Mouse (Mus musculus) kidney, postnatal 0 days (tissue): ENCODE data around the gene Ibtk. TPM values are rescaled to one million over a fixed set of nuclear protein-coding genes. Genes with fewer than 3 reads are reported as not detected.
A peak's percentile ranks its signal among the peaks of the same experiment; 100 is the strongest.

Source experiments
- ATAC-seq: fragments of 200-750 bp; cut with Nextera tagmentation; replicated peaks from 2 replicates; pipeline ENCODE4 v1.8.0; 2017; ENCODE audit warnings: low read depth, moderate number of reproducible peaks, moderate TSS enrichment, moderate library complexity; ENCODE audit not compliant: low FRiP score
- DNase-seq: peaks from one replicate; pipeline ENCODE4 v3.0.0-alpha.2; 2016; ENCODE audit warnings: low spot score
- H3K27ac ChIP-seq: fragments of 300-500 bp; sonication (generic); 2 replicates; pipeline ENCODE4 v1.5.1; 2014; ENCODE audit warnings: mild to moderate bottlenecking
- H3K27me3 ChIP-seq: fragments of 300-500 bp; sonication (generic); 2 replicates; pipeline ENCODE4 v1.6.1; 2014; ENCODE audit warnings: low read length, mixed read lengths; ENCODE audit not compliant: insufficient read depth
- H3K36me3 ChIP-seq: fragments of 300-500 bp; sonication (generic); 2 replicates; pipeline ENCODE4 v1.6.1; 2014; ENCODE audit warnings: low read length, mixed read lengths; ENCODE audit not compliant: insufficient read depth
- H3K4me1 ChIP-seq: fragments of 300-500 bp; sonication (generic); replicated peaks from 2 replicates; pipeline ENCODE4 v1.6.1; 2014; ENCODE audit warnings: antibody characterized with exemption, low read length, mixed read lengths; ENCODE audit not compliant: insufficient read depth
- H3K4me2 ChIP-seq: fragments of 300-500 bp; sonication (generic); 2 replicates; pipeline ENCODE4 v1.6.1; 2014; ENCODE audit warnings: mild to moderate bottlenecking, low read length, moderate library complexity, mixed read lengths
- H3K4me3 ChIP-seq: fragments of 300-500 bp; sonication (generic); replicated peaks from 2 replicates; pipeline ENCODE4 v1.5.1; 2014; ENCODE audit warnings: low read depth, low read length
- H3K9ac ChIP-seq: fragments of 300-500 bp; sonication (generic); 2 replicates; pipeline ENCODE4 v1.6.1; 2014; ENCODE audit warnings: low read depth, low read length
- H3K9me3 ChIP-seq: fragments of 300-500 bp; sonication (generic); replicated peaks from 2 replicates; pipeline ENCODE4 v1.6.1; 2016; ENCODE audit warnings: low read length, inconsistent platforms, mixed read lengths
- CTCF ChIP-seq: IDR thresholded peaks from 2 replicates; pipeline ENCODE4 v1.5.1; 2016; ENCODE audit warnings: antibody characterized with exemption, low read depth, mild to moderate bottlenecking, moderate library complexity
- WGBS: fragments of 180-500 bp; shearing (Covaris S2); extraction: QIAGEN DNeasy Blood & Tissue Kit; methylation state at CpG from one replicate; pipeline ENCODE4 v1.1.7; 2014; 5-methylcytosine and 5-hydroxymethylcytosine counted together
- polyA plus RNA-seq: library from polyadenylated mRNA; unstranded; fragments of >200 nt; fragmentation: Nextera tagmentation; extraction: Ambion mirVana; gene quantifications from 2 replicates; pipeline ENCODE4 v1.2.1, GENCODE M21; 2015

The Ibtk gene
- polyA plus RNA-seq, 1 experiment from 2014 or later = 20.0 TPM

DNA sequence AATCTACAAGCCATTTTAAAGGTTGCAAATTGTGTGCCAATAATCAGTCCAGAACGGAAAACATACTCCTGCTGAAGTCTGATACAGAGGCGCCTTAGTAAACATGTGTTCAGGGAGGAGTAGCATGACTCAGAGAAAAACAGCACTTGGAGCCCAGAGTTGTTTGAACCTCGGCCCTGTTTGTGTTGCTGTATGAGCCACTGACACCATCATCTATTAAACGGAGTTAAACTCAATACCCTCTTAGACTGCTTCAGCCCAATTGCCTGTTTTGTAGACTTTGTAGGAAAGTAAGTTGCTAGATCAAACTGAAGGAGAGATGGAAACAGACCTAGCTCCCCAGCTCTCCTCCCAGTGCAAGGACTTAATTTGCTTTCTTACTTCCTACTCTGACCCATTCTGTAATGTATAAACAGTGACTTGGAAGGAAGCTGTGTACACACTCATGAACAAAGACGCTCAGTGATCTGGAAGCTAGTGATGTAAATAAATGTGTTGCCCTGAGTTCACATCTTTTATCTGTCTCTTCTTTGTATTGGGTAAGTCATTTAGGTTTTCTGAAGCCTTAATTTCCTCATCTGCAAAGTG is 882 bp upstream of the Ibtk start:
- peak overlapping the region; percentile 99 for H3K27ac ChIP-seq
- peak overlapping the region; percentile 91 for H3K4me3 ChIP-seq
- TF ChIP-seq CTCF = no peak
- WGBS = 18% methylated on average over 5 of the region's 5 CpGs
- ATAC-seq (0 out of 2 replicates have a peak, but pooled peaks have one; percentile 3), DNase-seq (peak; percentile 69)
- H3K27me3 ChIP-seq = no peaks in the 10 kb centered on the region
- peak overlapping the region; percentile 96; the same call in 1 of the 2 replicates for H3K9ac ChIP-seq
- no peaks in the 10 kb centered on the region for H3K4me1 ChIP-seq
- H3K4me2 ChIP-seq = peak overlapping the region; percentile 69
- no peaks in the 10 kb centered on the region for H3K36me3 ChIP-seq
- H3K9me3 ChIP-seq = no peaks in the 10 kb centered on the region

DNA sequence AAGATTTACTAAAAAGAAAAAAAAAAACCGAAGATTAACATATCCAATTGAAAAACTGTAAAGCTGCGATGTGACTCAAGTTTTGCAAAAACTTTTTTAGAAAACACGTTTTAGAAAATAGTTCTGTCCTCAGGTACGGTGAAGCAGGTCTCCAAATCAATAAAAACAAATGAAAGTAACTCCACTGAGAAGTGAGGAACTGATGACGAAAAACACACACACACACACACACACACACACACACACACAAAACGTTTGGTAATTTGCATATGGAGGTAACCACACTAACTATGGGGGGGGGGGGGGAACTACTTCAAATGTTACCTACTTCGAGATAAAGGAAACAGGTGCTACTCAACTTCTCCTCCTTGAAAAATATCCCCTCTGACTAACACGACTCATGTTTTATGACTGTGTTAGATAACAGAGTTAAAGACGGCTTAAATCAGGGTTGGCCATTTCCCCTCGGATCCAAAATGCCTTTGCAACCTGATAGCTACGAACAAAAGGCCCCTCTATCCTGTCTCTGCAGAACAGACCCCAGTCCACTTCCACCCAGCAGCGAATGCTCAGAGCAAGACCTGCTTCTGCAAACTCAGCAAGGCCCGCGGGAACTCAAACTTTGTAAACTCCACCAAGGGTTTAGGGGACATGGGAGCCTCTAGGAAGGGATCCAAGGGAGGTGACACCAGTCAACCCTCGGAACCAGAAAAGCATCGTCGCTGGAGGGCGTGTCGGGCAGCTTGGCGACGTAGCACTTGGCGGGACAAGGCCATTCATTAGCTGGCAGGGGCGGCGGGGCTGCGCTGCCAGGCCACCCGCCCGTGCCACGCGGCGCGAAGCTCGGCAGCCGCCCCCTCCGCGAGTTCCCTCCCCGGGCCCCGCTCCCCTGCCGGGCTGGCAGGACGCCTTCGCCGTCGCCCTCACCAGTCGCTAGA is 661 bp downstream of the Ibtk start:
- Histone ChIP-seq H3K36me3 (no peaks in the 10 kb centered on the region), H3K27me3 (no peaks in the 10 kb centered on the region)
- 1% methylated on average over 43 of the region's 43 CpGs for WGBS

DNA sequence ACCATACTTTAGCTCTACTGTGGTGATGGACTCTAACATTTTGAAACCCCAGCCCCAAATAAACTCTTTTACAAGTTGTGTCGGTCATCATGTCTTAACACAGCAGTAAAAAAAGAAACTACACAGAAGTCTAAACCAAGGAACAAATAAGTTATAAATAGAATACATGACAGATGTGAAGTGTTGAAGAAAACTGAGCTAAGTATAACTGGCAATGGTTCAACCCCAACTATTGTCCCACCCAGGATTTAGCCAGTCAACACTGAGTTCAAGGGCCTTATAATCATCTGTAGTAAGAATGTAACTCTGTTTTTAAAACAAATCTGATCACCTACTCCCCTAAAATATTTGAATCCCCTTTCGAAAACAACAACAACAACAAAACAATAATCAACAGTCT is 3.6 kb downstream of the Ibtk start:
- no peak overlapping the region for H3K27ac ChIP-seq
- no peak for DNase-seq
- WGBS = 83% methylated on average over 2 of the region's 2 CpGs
- no peak for ATAC-seq
- no peak for TF ChIP-seq CTCF
- no peaks in the 10 kb centered on the region for H3K27me3 ChIP-seq
- no peaks in the 10 kb centered on the region for H3K36me3 ChIP-seq
- H3K4me3 ChIP-seq = no peak overlapping the region
- H3K4me2 ChIP-seq = no peak overlapping the region
- H3K9me3 ChIP-seq = no peaks in the 10 kb centered on the region
- H3K4me1 ChIP-seq = no peaks in the 10 kb centered on the region
- no peak overlapping the region for H3K9ac ChIP-seq

More for the DNA sequence above, 661 bp downstream of the Ibtk start:
- Histone ChIP-seq H3K4me2 (peak overlapping the region; percentile 69), H3K27ac (peak overlapping the region; percentile 99), H3K4me1 (no peaks in the 10 kb centered on the region), H3K9ac (peak overlapping the region; percentile 96), H3K4me3 (peak overlapping the region; percentile 91), H3K9me3 (no peaks in the 10 kb centered on the region)
- ATAC-seq = peak; percentile 82
- DNase-seq = peak; percentile 87
- no peak; the same call in 1 of the 2 replicates for TF ChIP-seq CTCF

DNA sequence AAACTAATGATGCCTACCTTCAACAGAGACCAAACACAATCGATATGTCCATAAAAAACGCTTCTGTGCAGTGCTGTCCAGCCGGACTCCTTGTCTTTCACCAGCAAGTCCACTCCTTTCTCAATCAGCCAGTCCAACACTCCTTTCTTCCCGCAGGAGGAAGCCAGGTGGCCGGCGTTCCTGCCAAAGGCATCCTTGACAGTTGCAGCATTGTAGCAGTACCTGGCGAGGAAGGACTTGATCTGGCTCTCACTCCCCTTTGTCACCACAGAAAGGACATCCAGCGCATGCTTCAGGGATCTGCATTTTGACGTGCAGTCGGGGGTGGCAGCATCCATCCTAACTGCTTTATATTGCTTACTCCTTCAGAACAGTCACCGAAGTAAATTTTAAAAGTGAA is 5.8 kb downstream of the Ibtk start:
- no peak for TF ChIP-seq CTCF
- H3K36me3 ChIP-seq = no peaks in the 10 kb centered on the region
- H3K27me3 ChIP-seq = no peaks in the 10 kb centered on the region
- H3K9ac ChIP-seq = no peak overlapping the region
- H3K9me3 ChIP-seq = no peaks in the 10 kb centered on the region
- DNase-seq = no peak
- 70% methylated on average over 11 of the region's 11 CpGs for WGBS
- no peak overlapping the region for H3K27ac ChIP-seq
- no peak for ATAC-seq
- H3K4me3 ChIP-seq = no peak overlapping the region
- H3K4me2 ChIP-seq = no peak overlapping the region
- H3K4me1 ChIP-seq = no peaks in the 10 kb centered on the region

DNA sequence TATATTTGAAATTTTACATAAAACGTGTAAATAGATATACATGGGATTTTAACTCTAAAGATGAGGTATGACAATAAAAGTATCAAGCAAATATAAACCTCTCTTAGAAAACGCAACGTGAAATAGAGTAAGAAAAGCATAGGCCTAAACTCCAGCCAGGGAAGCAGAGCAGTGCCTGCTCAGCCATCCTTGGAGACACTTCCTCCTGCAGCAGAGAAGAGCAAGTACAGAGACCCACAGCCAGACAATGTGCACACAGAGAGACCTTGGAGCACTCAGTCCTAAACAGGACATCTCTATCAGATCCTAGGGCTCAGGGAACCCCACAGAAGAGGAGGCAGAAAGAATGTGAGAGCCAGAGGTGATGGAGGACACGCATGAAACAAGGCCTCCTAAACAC is 7.0 kb downstream of the Ibtk start:
- Histone ChIP-seq H3K4me2 (no peak overlapping the region), H3K4me3 (no peak overlapping the region), H3K27ac (no peak overlapping the region), H3K9me3 (no peaks in the 10 kb centered on the region), H3K4me1 (no peaks in the 10 kb centered on the region), H3K27me3 (no peaks in the 10 kb centered on the region), H3K36me3 (no peaks in the 10 kb centered on the region), H3K9ac (no peak overlapping the region)
- ATAC-seq (no peak), DNase-seq (no peak)
- no peak for TF ChIP-seq CTCF
- 68% methylated on average over 4 of the region's 4 CpGs for WGBS

DNA sequence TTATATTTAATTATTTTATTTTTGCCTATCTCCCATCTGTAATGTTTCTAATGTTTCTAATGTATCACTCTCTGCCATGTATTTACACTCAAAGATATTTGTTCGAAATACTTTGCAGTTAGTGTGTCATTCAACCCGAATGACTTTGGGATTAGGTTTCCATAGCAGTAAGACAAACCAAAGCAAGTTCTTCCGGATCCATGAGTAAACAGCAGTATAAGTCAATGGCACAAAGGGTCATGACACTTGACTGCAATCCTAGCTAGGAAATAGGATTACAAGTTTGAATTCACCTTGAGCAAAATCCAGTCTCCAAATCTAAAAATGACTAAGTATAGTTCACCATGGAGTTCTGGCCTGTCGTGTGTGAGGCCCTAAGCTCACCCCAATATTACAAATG is 9.9 kb downstream of the Ibtk start:
- Histone ChIP-seq H3K36me3 (peaks cover 8% of the 10 kb centered on the region), H3K27ac (no peak overlapping the region), H3K4me1 (no peaks in the 10 kb centered on the region), H3K4me2 (no peak overlapping the region), H3K27me3 (no peaks in the 10 kb centered on the region), H3K4me3 (no peak overlapping the region), H3K9me3 (no peaks in the 10 kb centered on the region), H3K9ac (no peak overlapping the region)
- TF ChIP-seq CTCF = no peak
- no peak for ATAC-seq
- DNase-seq = no peak
- WGBS = 75% methylated on average over 4 of the region's 4 CpGs
